Mouse (Mus musculus) granulocyte monocyte progenitor cell, adult 5-6 weeks (primary cell): Measurements from ENCODE around the gene Prap1. TPM values are rescaled to one million over a fixed set of nuclear protein-coding genes. Genes with fewer than 3 reads are reported as not detected.

ENCODE experiments used
- ATAC-seq: replicated peaks from 2 replicates; pipeline ENCODE4 v1.8.0; 2016; ENCODE audit warnings: mild to moderate bottlenecking, moderate TSS enrichment, inconsistent platforms; ENCODE audit not compliant: poor library complexity, severe bottlenecking
- total RNA-seq, 2 experiments: library from RNA; stranded (forward) in 1 of 2; stranded (reverse) in 1 of 2; fragments of 200-712, 200-1000 nt in 1 of 2; fragments of >200 nt in 1 of 2; fragmentation: Nextera tagmentation in 1 of 2; gene quantifications; 2 replicates each; pipeline ENCODE4 v1.2.3; 2014 to 2017

Gene Prap1
- total RNA-seq, 2 experiments from 2014 or later: not detected

GRCm38 (mm10) chr7:140126934-140127333, 33.7 kb downstream of the Prap1 start:
- peak; percentile 12 for ATAC-seq

- ATAC-seq: 0 out of 2 replicates have a peak, but pooled peaks have one; percentile 3
Observed at GRCm38 (mm10) chr7:140127911-140128310, 34.7 kb downstream of the Prap1 start.

GRCm38 (mm10) chr7:140132184-140132583, 39.0 kb downstream of the Prap1 start:
- peak; percentile 63 for ATAC-seq

GRCm38 (mm10) chr7:140134033-140134432, 40.8 kb downstream of the Prap1 start:
- peak; percentile 27 for ATAC-seq

- peak; percentile 28 for ATAC-seq
Observed at GRCm38 (mm10) chr7:140135106-140135770, 42.0 kb downstream of the Prap1 start.

- ATAC-seq: peak; percentile 74
Observed at GRCm38 (mm10) chr7:140137135-140138020, 44.2 kb downstream of the Prap1 start, which contains the start of gene Mtg1. Gene Mtg1, plus strand, starts transcription at chr7:140137564.

GRCm38 (mm10) chr7:140138021-140138310, 44.8 kb downstream of the Prap1 start:
- no peak for ATAC-seq

GRCm38 (mm10) chr7:140141350-140141749, 48.2 kb downstream of the Prap1 start:
- ATAC-seq: peak; percentile 61

GRCm38 (mm10) chr7:140144550-140144949, 51.4 kb downstream of the Prap1 start:
- no peak for ATAC-seq

Other genes starting within 250 kb of the Prap1 start
- gene Kndc1, start 198.7 kb upstream of the Prap1 start, total RNA-seq (2014; fragmentation: Nextera tagmentation): not detected in 2 replicates
- gene Kndc1, start 198.7 kb upstream of the Prap1 start, total RNA-seq (2017): not detected in 2 replicates
- not detected in 2 replicates for gene Utf1, start 149.6 kb upstream of the Prap1 start, total RNA-seq (2014; fragmentation: Nextera tagmentation)
- not detected in 2 replicates for gene Utf1, start 149.6 kb upstream of the Prap1 start, total RNA-seq (2017)
- gene 6430531B16Rik, start 114.6 kb upstream of the Prap1 start, total RNA-seq (2014; fragmentation: Nextera tagmentation): 0.62 TPM in 1 of 2 replicates, not detected in the other
- 0.52 TPM in 1 of 2 replicates, not detected in the other for gene 6430531B16Rik, start 114.6 kb upstream of the Prap1 start, total RNA-seq (2017)
- 0.38 TPM in 1 of 2 replicates, not detected in the other for gene Adam8, start 100.8 kb upstream of the Prap1 start, total RNA-seq (2014; fragmentation: Nextera tagmentation)
- gene Adam8, start 100.8 kb upstream of the Prap1 start, total RNA-seq (2017): 0.99 and 1.3 TPM in 2 replicates
- gene Zfp511, start 57.0 kb upstream of the Prap1 start, total RNA-seq (2014; fragmentation: Nextera tagmentation): 21.3 and 21.5 TPM in 2 replicates
- 20.6 and 21.5 TPM in 2 replicates for gene Zfp511, start 57.0 kb upstream of the Prap1 start, total RNA-seq (2017)
- 19.2 and 34.8 TPM in 2 replicates for gene Tubgcp2, start 56.7 kb upstream of the Prap1 start, total RNA-seq (2014; fragmentation: Nextera tagmentation)
- gene Tubgcp2, start 56.7 kb upstream of the Prap1 start, total RNA-seq (2017): 36.3 and 40.4 TPM in 2 replicates
- gene Msx3, start 44.3 kb upstream of the Prap1 start, total RNA-seq (2014; fragmentation: Nextera tagmentation): not detected in 2 replicates
- gene Msx3, start 44.3 kb upstream of the Prap1 start, total RNA-seq (2017): not detected in 2 replicates
- gene Caly, start 10.8 kb upstream of the Prap1 start, total RNA-seq (2014; fragmentation: Nextera tagmentation): 0.67 TPM in 1 of 2 replicates, not detected in the other
- gene Caly, start 10.8 kb upstream of the Prap1 start, total RNA-seq (2017): not detected in 2 replicates
- gene Fuom, start 9.0 kb downstream of the Prap1 start, total RNA-seq (2014; fragmentation: Nextera tagmentation): 4.3 and 13.6 TPM in 2 replicates
- gene Fuom, start 9.0 kb downstream of the Prap1 start, total RNA-seq (2017): 2.5 and 12.9 TPM in 2 replicates
- gene Paox, start 22.4 kb downstream of the Prap1 start, total RNA-seq (2014; fragmentation: Nextera tagmentation): 37.9 and 44.7 TPM in 2 replicates
- 26.6 and 38.5 TPM in 2 replicates for gene Paox, start 22.4 kb downstream of the Prap1 start, total RNA-seq (2017)
- gene Echs1, start 23.1 kb downstream of the Prap1 start, total RNA-seq (2014; fragmentation: Nextera tagmentation): 97.4 and 109 TPM in 2 replicates
- gene Echs1, start 23.1 kb downstream of the Prap1 start, total RNA-seq (2017): 107 and 150 TPM in 2 replicates
- 11.4 and 21.0 TPM in 2 replicates for gene Mtg1, start 44.2 kb downstream of the Prap1 start, total RNA-seq (2014; fragmentation: Nextera tagmentation)
- gene Mtg1, start 44.2 kb downstream of the Prap1 start, total RNA-seq (2017): 9.5 and 14.4 TPM in 2 replicates
- not detected in 2 replicates for gene Sprn, start 61.5 kb downstream of the Prap1 start, total RNA-seq (2014; fragmentation: Nextera tagmentation)
- gene Sprn, start 61.5 kb downstream of the Prap1 start, total RNA-seq (2017): not detected in 2 replicates
- not detected in 2 replicates for gene Olfr522, start 71.4 kb downstream of the Prap1 start, total RNA-seq (2014; fragmentation: Nextera tagmentation)
- not detected in 2 replicates for gene Olfr522, start 71.4 kb downstream of the Prap1 start, total RNA-seq (2017)
- gene Olfr523, start 79.8 kb downstream of the Prap1 start, total RNA-seq (2014; fragmentation: Nextera tagmentation): not detected in 2 replicates
- not detected in 2 replicates for gene Olfr523, start 79.8 kb downstream of the Prap1 start, total RNA-seq (2017)
- not detected in 2 replicates for gene Olfr524, start 112.6 kb downstream of the Prap1 start, total RNA-seq (2014; fragmentation: Nextera tagmentation)
- gene Olfr524, start 112.6 kb downstream of the Prap1 start, total RNA-seq (2017): not detected in 2 replicates
- not detected in 2 replicates for gene Cd163l1, start 124.9 kb downstream of the Prap1 start, total RNA-seq (2014; fragmentation: Nextera tagmentation)
- gene Cd163l1, start 124.9 kb downstream of the Prap1 start, total RNA-seq (2017): not detected in 2 replicates
- not detected in 2 replicates for gene 5830411N06Rik, start 153.9 kb downstream of the Prap1 start, total RNA-seq (2014; fragmentation: Nextera tagmentation)
- not detected in 2 replicates for gene 5830411N06Rik, start 153.9 kb downstream of the Prap1 start, total RNA-seq (2017)
- gene Olfr525, start 227.5 kb downstream of the Prap1 start, total RNA-seq (2014; fragmentation: Nextera tagmentation): not detected in 2 replicates
- not detected in 2 replicates for gene Olfr525, start 227.5 kb downstream of the Prap1 start, total RNA-seq (2017)
- not detected in 2 replicates for gene Olfr527, start 240.6 kb downstream of the Prap1 start, total RNA-seq (2014; fragmentation: Nextera tagmentation)
- not detected in 2 replicates for gene Olfr527, start 240.6 kb downstream of the Prap1 start, total RNA-seq (2017)